Mouse (Mus musculus) MEL (cell line): Measurements from ENCODE around the gene Slco3a1. TPM values are rescaled to one million over a fixed set of nuclear protein-coding genes. Genes with fewer than 3 reads are reported as not detected.

Source experiments
- DNase-seq: peaks from one replicate; pipeline ENCODE4 v3.0.0; 2011; ENCODE audit warnings: low read depth, low spot score
- H3K27ac ChIP-seq: 2 replicates; pipeline ENCODE4 v1.5.1; 2012; ENCODE audit warnings: low read depth, mild to moderate bottlenecking, control low read depth, low read length, moderate library complexity; ENCODE audit not compliant: control insufficient read depth
- H3K27me3 ChIP-seq, 2 experiments: fragments of 150-350 bp in 1 of 2; sonication (generic) in 1 of 2; 2 replicates each; pipeline ENCODE4 v1.6.1; 2012; ENCODE audit warnings: low read length in 2 of 2, mild to moderate bottlenecking in 2 of 2, improper control_type of control experiment in 1 of 2, moderate library complexity in 1 of 2; ENCODE audit not compliant: insufficient read depth in 2 of 2, control insufficient read depth in 1 of 2
- H3K36me3 ChIP-seq, 2 experiments: 2 replicates each; pipeline ENCODE4 v1.6.1; 2012 to 2014; ENCODE audit warnings: low read length in 2 of 2, improper control_type of control experiment in 1 of 2, inconsistent platforms in 1 of 2, mild to moderate bottlenecking in 1 of 2; ENCODE audit not compliant: insufficient read depth in 2 of 2, control insufficient read depth in 1 of 2
- H3K4me1 ChIP-seq, 2 experiments: fragments of 150-350 bp in 1 of 2; sonication (generic) in 1 of 2; 2 replicates each; pipeline ENCODE4 v1.6.1; 2012; ENCODE audit warnings: low read length in 2 of 2, improper control_type of control experiment in 1 of 2, mild to moderate bottlenecking in 1 of 2; ENCODE audit not compliant: insufficient read depth in 2 of 2, control insufficient read depth in 1 of 2
- H3K4me3 ChIP-seq, 2 experiments: fragments of 150-350 bp in 1 of 2; sonication (generic) in 1 of 2; 2 replicates each; pipeline ENCODE4 v1.5.1; 2012; ENCODE audit warnings: low read depth in 2 of 2, low read length in 2 of 2, mild to moderate bottlenecking in 2 of 2, moderate library complexity in 2 of 2, control low read depth in 1 of 2, improper control_type of control experiment in 1 of 2; ENCODE audit not compliant: control insufficient read depth in 1 of 2, insufficient read depth in 1 of 2
- H3K79me2 ChIP-seq: 2 replicates; pipeline ENCODE4 v1.6.1; 2012; ENCODE audit warnings: mild to moderate bottlenecking, low read length, moderate library complexity; ENCODE audit not compliant: control insufficient read depth, poor library complexity, insufficient read depth
- H3K9ac ChIP-seq: 2 replicates; pipeline ENCODE4 v1.6.1; 2012; ENCODE audit warnings: low read depth, mild to moderate bottlenecking, control low read depth, low read length, moderate library complexity; ENCODE audit not compliant: control insufficient read depth, poor library complexity, severe bottlenecking
- H3K9me3 ChIP-seq: fragments of 150-350 bp; sonication (generic); replicated peaks from 2 replicates; pipeline ENCODE4 v1.6.1; 2012; ENCODE audit warnings: mild to moderate bottlenecking, low read length, improper control_type of control experiment, moderate library complexity; ENCODE audit not compliant: insufficient read depth
- CTCF ChIP-seq, 3 experiments: IDR thresholded peaks in 2 of 3; conservative IDR thresholded peaks in 1 of 3; 2 replicates each; pipeline ENCODE4 v1.5.1; 2011 to 2012; ENCODE audit warnings: low read length in 3 of 3, low read depth in 2 of 3, mild to moderate bottlenecking in 2 of 3, improper control_type of control experiment in 1 of 3, inconsistent platforms in 1 of 3, mixed read lengths in 1 of 3, moderate library complexity in 1 of 3; ENCODE audit not compliant: control insufficient read depth in 1 of 3, insufficient read depth in 1 of 3, poor library complexity in 1 of 3, severe bottlenecking in 1 of 3
- E2F4 ChIP-seq: IDR thresholded peaks from 2 replicates; pipeline ENCODE4 v1.6.1; 2011; ENCODE audit warnings: low read depth, low read length, improper control_type of control experiment, borderline replicate concordance
- ELF1 ChIP-seq: IDR thresholded peaks from 2 replicates; pipeline ENCODE4 v1.6.1; 2014; ENCODE audit warnings: low read depth, mild to moderate bottlenecking, inconsistent platforms, low read length, improper control_type of control experiment, moderate library complexity
- ETS1 ChIP-seq: IDR thresholded peaks from 2 replicates; pipeline ENCODE4 v1.6.1; 2012; ENCODE audit warnings: low read depth, mild to moderate bottlenecking, inconsistent platforms, low read length, improper control_type of control experiment, moderate library complexity
- KAT2A ChIP-seq: conservative IDR thresholded peaks from 2 replicates; pipeline ENCODE4 v1.6.1; 2012; ENCODE audit warnings: low read depth, low read length, improper control_type of control experiment, inconsistent platforms
- MAZ ChIP-seq: IDR thresholded peaks from 2 replicates; pipeline ENCODE4 v1.6.1; 2012; ENCODE audit warnings: low read depth, mild to moderate bottlenecking, inconsistent platforms, low read length, improper control_type of control experiment
- NRF1 ChIP-seq: IDR thresholded peaks from 2 replicates; pipeline ENCODE4 v1.6.1; 2014; ENCODE audit warnings: low read depth, mild to moderate bottlenecking, inconsistent platforms, low read length, improper control_type of control experiment, moderate library complexity; ENCODE audit not compliant: poor library complexity, insufficient read depth, severe bottlenecking
- POLR2A ChIP-seq, 2 experiments: IDR thresholded peaks; 2 replicates each; pipeline ENCODE4 v1.6.1; 2011 to 2012; ENCODE audit warnings: low read length in 2 of 2, mild to moderate bottlenecking in 2 of 2, control low read depth in 1 of 2, improper control_type of control experiment in 1 of 2, low read depth in 1 of 2, moderate library complexity in 1 of 2; ENCODE audit not compliant: control insufficient read depth in 1 of 2, insufficient read depth in 1 of 2, poor library complexity in 1 of 2
- POLR2AphosphoS2 ChIP-seq: IDR thresholded peaks from 2 replicates; pipeline ENCODE4 v1.6.1; 2011; ENCODE audit warnings: low read length, improper control_type of control experiment
- POLR2AphosphoS5 ChIP-seq: IDR thresholded peaks from 2 replicates; pipeline ENCODE4 v1.6.1; 2012; ENCODE audit warnings: low read depth, borderline replicate concordance, mild to moderate bottlenecking, inconsistent platforms, low read length, moderate library complexity, mixed read lengths
- RAD21 ChIP-seq: IDR thresholded peaks from 2 replicates; pipeline ENCODE4 v1.6.1; 2011; ENCODE audit warnings: mild to moderate bottlenecking, low read depth, low read length, improper control_type of control experiment
- SIN3A ChIP-seq: IDR thresholded peaks from 2 replicates; pipeline ENCODE4 v1.6.1; 2012; ENCODE audit warnings: low read length, improper control_type of control experiment, inconsistent platforms
- SMC3 ChIP-seq: IDR thresholded peaks from 2 replicates; pipeline ENCODE4 v1.6.1; 2011; ENCODE audit warnings: low read depth, low read length, improper control_type of control experiment
- TBP ChIP-seq: IDR thresholded peaks from 2 replicates; pipeline ENCODE4 v1.8.0; 2011; ENCODE audit warnings: low read depth, low read length, improper control_type of control experiment
- TCF12 ChIP-seq: IDR thresholded peaks from 2 replicates; pipeline ENCODE4 v1.6.1; 2014; ENCODE audit warnings: low read depth, mild to moderate bottlenecking, inconsistent platforms, low read length, improper control_type of control experiment, moderate library complexity
- UBTF ChIP-seq: IDR thresholded peaks from 2 replicates; pipeline ENCODE4 v1.6.1; 2012; ENCODE audit warnings: low read depth, mild to moderate bottlenecking, inconsistent platforms, low read length, improper control_type of control experiment, moderate library complexity, borderline replicate concordance; ENCODE audit not compliant: insufficient read depth
- ZC3H11A ChIP-seq: IDR thresholded peaks from 2 replicates; pipeline ENCODE4 v1.6.1; 2012; ENCODE audit warnings: low read depth, mild to moderate bottlenecking, inconsistent platforms, low read length, improper control_type of control experiment
- ZMIZ1 ChIP-seq: IDR thresholded peaks from 2 replicates; pipeline ENCODE4 v1.6.1; 2012; ENCODE audit warnings: low read depth, mild to moderate bottlenecking, inconsistent platforms, low read length, improper control_type of control experiment, moderate library complexity
- polyA plus RNA-seq, 2 experiments: library from polyadenylated mRNA; stranded (reverse) in 1 of 2; unstranded in 1 of 2; fragments of >175 nt in 1 of 2; fragments of >200 nt in 1 of 2; gene quantifications; 2 replicates each; pipeline versions ENCODE4 v1.2.1 to v1.2.4; 2012; ENCODE audit warnings: low replicate concordance in 2 of 2, low read depth in 1 of 2; ENCODE audit not compliant: insufficient read length in 2 of 2, insufficient read depth in 1 of 2, missing spikeins in 1 of 2
- total RNA-seq: library from RNA; depleted of rRNA; stranded (reverse); fragments of 300-350 nt; gene quantifications from 2 replicates; pipeline ENCODE4 v1.2.3, GENCODE M21; 2012

Gene Slco3a1
- total and polyA plus RNA-seq, 3 experiments: 17.6 to 20.9 TPM; not detected in 1

GRCm38 (mm10) chr7:74579411-74579810, 24.8 kb upstream of the Slco3a1 start:
- no peak for DNase-seq
- Histone ChIP-seq H3K9me3 (no peaks in the 10 kb centered on the region), H3K36me3 (no peaks in the 10 kb centered on the region), H3K79me2 (no peaks in the 10 kb centered on the region), H3K27ac (no peak overlapping the region), H3K4me1 (no peaks in the 10 kb centered on the region), H3K27me3 (no peaks in the 10 kb centered on the region), H3K4me3 (no peak overlapping the region), H3K9ac (no peak overlapping the region)
- TF ChIP-seq KAT2A: no peak

DNA sequence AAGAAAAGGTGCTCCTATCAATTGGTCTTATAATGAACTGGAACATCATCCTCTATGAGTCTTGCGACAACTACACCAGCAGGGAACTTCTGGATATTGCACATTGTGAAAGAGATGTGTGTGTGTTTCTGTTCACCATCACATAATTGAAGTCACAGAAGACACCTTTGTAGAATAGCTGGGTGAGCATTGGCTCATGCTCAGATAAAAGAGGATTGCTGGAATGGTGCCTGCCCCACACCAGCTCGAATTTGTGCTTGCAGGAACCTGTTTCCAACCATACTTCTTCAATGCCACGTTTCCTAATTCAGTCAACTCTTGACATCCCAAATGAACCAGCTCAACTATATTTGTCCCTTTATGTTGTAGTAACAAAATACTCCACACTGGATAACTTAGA, 21.1 kb upstream of the Slco3a1 start:
- DNase-seq: no peak
- no peak for TF ChIP-seq E2F4
- TF ChIP-seq ETS1: no peak
- no peak for TF ChIP-seq RAD21
- no peak for TF ChIP-seq POLR2AphosphoS2
- TF ChIP-seq NRF1: no peak
- no peak for TF ChIP-seq SMC3
- no peak for TF ChIP-seq POLR2A (IDR thresholded peaks at IDR 0.05; ENCODE audit: control insufficient read depth in 1 of 2, insufficient read depth in 1 of 2, low read depth in 1 of 2, low read length in 2 of 2, poor library complexity in 1 of 2)
- no peak for TF ChIP-seq SIN3A
- no peak for TF ChIP-seq TCF12
- TF ChIP-seq ZC3H11A: no peak
- no peaks in the 10 kb centered on the region for H3K79me2 ChIP-seq
- no peak overlapping the region for H3K27ac ChIP-seq
- no peaks in the 10 kb centered on the region for H3K9me3 ChIP-seq
- no peaks in the 10 kb centered on the region for H3K27me3 ChIP-seq
- H3K36me3 ChIP-seq: no peaks in the 10 kb centered on the region
- H3K4me1 ChIP-seq: no peaks in the 10 kb centered on the region
- H3K4me3 ChIP-seq: no peak overlapping the region
- H3K9ac ChIP-seq: no peak overlapping the region

GRCm38 (mm10) chr7:74555416-74555815, 836 bp upstream of the Slco3a1 start:
- Histone ChIP-seq H3K4me3 (peak overlapping the region; percentile 0 to 85), H3K36me3 (peaks cover 0 to 28% of the 10 kb centered on the region in 2 experiments; a peak in 2 of 4 replicates), H3K27ac (no peak overlapping the region), H3K79me2 (peaks cover 22% of the 10 kb centered on the region), H3K9me3 (no peaks in the 10 kb centered on the region)
- DNase-seq: peak; percentile 81
- peak; percentile 49 for TF ChIP-seq RAD21
- TF ChIP-seq ZMIZ1: no peak
- no peak for TF ChIP-seq POLR2AphosphoS2
- TF ChIP-seq TCF12: 0 out of 2 replicates have a peak, but pooled peaks have one; percentile 5
- TF ChIP-seq POLR2AphosphoS5: no peak
- TF ChIP-seq MAZ: 0 out of 2 replicates have a peak, but pooled peaks have one; percentile 29
- 0 out of 2 replicates have a peak, but pooled peaks have one; percentile 8 for TF ChIP-seq ETS1
- peak; percentile 26; the same call in 1 of the 2 replicates for TF ChIP-seq ELF1
- no peak for TF ChIP-seq TBP
- TF ChIP-seq SMC3: peak; percentile 74
- 0 out of 2 replicates have a peak, but pooled peaks have one; percentile 18 for TF ChIP-seq SIN3A
- no peak for TF ChIP-seq ZC3H11A
- peak in 2 of 3 experiments; percentile 63 to 66; a peak in 5 of 6 replicates for TF ChIP-seq CTCF (IDR thresholded peaks at IDR 0.05 in 2 of 3, conservative IDR thresholded peaks at IDR 0.05 in 1 of 3; ENCODE audit: control insufficient read depth in 1 of 3, insufficient read depth in 1 of 3, low read depth in 2 of 3, low read length in 3 of 3, poor library complexity in 1 of 3, severe bottlenecking in 1 of 3)
- TF ChIP-seq UBTF: no peak
- TF ChIP-seq, all 39 proteins: peak for 8
- H3K9ac ChIP-seq: peak overlapping the region; percentile 92
- peaks cover 8 to 28% of the 10 kb centered on the region in 2 experiments for H3K4me1 ChIP-seq
- peaks cover 0 to under 1% of the 10 kb centered on the region in 2 experiments; a peak in 1 of 4 replicates for H3K27me3 ChIP-seq
